Mouse (Mus musculus) bone marrow macrophage, adult 2 months (primary cell): ENCODE data around the gene Ldb1.

Experiments
- CTCF ChIP-seq: IDR thresholded peaks from 2 replicates; pipeline ENCODE4 v1.5.1; 2012; ENCODE audit warnings: low read depth, mild to moderate bottlenecking, low read length, moderate library complexity
- POLR2A ChIP-seq: IDR thresholded peaks from 2 replicates; pipeline ENCODE4 v1.6.1; 2012; ENCODE audit warnings: mild to moderate bottlenecking, low read depth, low read length, borderline replicate concordance

- TF ChIP-seq CTCF (no peak), POLR2A (no peak)
These were observed at the start of gene Ldb1 for GRCm38 (mm10) chr19:46044993-46045695.
